Mouse (Mus musculus): ENCODE measurements around the gene Hoxb7. TPM values are rescaled to one million over a fixed set of nuclear protein-coding genes. Genes with fewer than 3 reads are reported as not detected.

The Hoxb7 gene
- polyA plus RNA-seq, 1 experiment, result not detected

DNA sequence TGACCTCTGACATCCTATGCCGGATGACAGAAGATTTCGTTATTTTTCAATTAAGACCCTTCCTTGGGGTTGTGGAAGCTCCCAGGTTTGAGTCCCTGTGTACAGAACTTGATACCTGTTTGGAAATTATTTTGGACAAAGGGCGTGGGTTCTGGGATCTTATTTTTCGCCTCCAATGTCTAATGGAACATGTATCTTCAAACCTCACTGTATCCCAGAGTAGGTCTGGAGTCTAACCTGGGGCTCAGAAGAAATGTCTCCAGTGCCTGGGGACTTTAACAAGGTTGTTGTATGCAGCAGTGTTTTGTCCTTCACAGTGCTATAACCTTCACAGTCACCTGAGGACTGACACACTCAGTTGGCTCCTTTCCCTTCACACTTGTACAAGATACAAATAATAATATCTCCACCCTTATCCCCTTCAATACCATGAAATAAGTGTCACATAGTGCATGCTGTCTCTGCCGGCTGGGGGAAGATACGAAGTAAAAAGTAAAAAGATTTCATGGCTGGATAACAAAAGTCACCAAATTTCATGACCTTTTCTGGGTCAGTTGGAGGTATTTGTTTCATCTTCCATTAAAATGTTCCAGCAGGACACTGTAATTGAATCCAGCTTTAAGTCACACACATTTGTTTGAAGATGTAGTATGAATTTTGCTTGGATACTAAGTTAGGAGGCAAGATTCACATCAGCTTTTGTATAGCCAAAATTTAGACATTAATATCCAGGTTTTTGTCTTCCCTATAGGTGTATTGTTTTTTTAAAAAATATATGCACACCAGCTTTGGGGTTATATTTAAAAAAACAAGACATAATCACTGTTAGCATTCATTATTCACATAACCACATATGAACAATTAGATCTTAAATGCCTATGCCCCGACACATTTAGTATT lies 19.2 kb upstream of the Hoxb7 start:
- no peak for DNase-seq (ENCODE audit: extremely low spot score in 1 of 2, low spot score in 1 of 2)

DNA sequence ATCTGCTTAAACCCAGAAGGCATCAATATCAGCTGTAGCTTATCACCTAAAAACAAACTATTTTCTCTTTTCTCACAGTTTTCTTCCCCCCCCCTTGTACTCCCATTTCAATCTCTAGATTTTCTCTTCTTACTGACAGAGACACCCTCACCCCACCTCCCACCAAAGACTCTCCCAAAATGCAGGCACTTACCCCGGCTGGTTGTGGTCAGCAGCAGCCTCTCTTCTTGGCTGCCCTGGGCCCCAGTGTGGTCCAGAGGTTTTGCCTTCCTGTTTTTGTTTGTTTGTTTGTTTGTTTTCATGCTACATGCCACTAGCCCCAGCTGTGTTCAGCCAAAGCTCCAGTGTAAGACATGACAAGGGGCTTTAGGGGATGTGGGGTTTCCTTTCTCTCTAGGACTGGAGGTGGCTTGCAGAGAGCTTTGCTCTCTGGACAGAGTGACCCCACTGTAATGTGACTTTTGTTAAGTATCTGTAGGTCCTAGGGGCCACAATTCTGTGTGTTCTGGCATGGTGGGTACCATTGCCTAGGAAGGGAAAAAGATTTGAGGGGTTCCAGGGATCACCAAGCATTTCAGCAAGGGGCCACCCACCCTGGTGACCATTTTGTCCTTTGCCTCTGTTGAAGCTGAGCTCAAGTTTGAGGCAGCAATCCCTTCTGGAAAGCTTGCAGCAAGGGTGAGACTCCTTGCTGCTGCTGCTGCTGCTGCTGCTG lies 18.2 kb upstream of the Hoxb7 start:
- DNase-seq (ENCODE audit: extremely low spot score in 1 of 2, low spot score in 1 of 2), result no peak

DNA sequence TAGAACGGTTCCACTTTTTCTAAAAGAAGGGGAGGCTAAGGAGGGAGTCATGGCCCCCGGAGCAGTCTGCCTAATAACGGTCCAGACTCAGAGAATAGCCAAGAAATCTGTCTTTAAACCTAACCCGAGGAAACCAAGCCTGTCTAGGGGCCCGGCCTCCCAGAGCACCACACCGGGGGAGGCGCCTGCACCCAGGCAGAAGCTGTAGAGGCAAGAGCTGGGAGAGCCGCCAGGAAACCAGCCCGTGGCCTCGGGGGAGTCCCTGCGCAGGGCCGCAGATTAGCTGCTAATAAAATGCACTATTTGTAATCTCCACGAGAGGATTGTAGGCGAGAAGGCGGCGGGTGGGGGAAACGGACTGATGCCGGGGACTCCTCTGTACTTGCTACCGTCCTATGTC lies 16.6 kb upstream of the Hoxb7 start:
- no peak for DNase-seq (ENCODE audit: extremely low spot score in 1 of 2, low spot score in 1 of 2)

DNA sequence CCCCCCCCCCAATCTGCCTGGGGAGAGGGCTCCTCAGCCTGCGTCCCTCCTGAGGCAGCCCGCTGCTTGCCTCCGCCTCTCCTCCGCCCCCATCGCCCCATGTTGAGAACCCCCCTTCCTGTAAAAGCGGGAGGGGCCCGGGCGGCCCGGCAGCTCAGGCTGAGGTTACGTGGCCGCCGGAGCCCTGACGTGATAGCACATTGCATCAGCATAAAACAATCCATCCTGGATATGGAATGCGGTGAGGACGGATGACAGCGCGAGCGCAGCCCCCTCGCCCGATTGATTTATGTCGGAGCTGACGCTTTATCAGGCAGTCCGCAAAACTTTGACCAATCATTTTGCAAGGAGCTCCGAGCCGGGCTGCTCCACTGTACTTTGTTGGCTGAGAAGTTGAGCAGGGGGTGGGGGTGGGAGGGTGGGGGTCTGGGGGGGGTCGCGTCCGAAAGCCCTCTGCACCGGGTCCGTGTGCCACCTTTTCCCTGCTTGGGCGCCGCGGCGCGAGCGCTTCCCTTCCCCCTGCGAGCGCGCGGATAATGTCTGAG lies 15.4 kb upstream of the Hoxb7 start, which contains the start of gene Hoxb9:
Gene Hoxb9, plus strand, starts transcription at position 462 of the 545 bp plus-strand sequence.
- DNase-seq (ENCODE audit: extremely low spot score in 1 of 2, low spot score in 1 of 2), result no peak

DNA sequence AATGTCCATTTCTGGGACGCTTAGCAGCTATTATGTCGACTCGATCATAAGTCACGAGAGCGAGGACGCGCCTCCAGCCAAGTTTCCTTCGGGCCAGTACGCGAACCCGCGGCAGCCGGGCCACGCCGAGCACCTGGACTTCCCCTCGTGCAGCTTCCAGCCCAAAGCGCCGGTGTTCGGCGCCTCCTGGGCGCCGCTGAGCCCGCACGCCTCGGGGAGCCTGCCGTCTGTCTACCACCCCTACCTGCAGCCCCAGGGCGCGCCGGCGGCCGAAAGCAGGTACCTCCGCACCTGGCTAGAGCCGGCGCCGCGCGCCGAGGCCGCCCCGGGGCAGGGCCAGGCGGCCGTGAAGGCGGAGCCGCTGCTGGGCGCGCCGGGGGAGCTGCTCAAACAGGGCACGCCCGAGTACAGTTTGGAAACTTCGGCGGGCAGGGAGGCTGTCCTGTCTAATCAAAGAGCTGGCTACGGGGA lies 14.8 kb upstream of the Hoxb7 start:
- DNase-seq (ENCODE audit: extremely low spot score in 1 of 2, low spot score in 1 of 2), result no peak

DNA sequence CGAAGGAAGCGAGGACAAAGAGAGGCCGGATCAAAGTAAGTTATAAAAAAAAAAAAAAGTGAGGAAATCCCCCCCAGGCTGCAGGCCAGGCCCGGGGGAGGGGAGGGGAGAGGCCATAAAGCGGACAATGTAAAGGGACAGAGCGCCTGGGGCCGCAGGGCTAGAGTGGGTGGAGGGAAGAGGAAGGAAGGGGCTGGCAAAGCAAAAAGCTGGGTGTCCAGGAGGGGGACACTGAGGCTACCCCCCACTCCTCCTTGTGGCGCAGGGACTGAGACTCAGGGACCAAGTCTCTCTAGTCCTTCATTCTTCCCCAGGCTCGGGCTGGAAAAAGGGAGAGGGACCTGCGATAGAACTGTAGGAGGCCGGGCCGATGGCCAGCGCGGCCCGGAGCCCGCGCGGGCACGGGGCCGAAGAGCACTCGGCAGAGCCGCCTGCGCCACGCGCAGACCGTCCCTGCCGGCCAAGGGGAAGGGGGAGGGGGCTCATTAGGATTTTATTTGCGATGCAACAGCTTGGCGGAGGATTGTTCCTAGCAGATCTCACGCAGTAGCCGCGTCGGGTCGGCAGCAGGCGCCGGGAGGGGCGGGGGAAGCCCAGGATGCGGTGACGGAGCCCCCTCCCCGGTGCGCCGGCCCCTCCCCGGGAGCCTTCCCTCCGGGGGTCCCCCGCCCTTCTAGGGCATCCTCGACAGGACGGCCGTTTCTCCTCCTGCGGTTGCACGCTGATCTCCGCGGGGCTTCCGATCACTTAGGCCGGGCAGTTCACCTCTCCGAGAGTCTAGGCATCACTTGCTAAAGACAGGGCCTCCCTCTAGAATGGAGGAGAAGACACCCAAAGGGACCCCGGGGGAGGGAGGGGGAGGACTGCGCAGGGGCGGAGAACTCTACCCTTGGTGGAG lies 14.2 kb upstream of the Hoxb7 start:
- no peak for DNase-seq (ENCODE audit: extremely low spot score in 1 of 2, low spot score in 1 of 2)

DNA sequence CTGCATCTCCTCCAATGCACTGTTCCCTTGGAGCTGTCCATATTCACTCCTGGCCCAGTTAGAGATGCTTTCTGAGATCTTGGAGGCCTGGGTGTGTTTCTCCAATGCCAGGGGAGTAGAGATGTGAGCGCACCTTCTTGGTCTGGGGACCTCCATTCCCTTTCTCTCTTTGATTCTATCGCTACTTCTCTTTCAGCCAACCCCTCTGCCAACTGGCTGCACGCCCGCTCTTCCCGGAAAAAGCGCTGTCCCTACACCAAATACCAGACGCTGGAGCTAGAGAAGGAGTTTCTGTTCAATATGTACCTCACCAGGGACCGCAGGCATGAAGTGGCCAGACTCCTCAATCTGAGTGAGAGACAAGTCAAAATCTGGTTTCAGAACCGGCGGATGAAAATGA lies 12.0 kb upstream of the Hoxb7 start:
- DNase-seq (ENCODE audit: extremely low spot score in 1 of 2, low spot score in 1 of 2), result no peak

DNA sequence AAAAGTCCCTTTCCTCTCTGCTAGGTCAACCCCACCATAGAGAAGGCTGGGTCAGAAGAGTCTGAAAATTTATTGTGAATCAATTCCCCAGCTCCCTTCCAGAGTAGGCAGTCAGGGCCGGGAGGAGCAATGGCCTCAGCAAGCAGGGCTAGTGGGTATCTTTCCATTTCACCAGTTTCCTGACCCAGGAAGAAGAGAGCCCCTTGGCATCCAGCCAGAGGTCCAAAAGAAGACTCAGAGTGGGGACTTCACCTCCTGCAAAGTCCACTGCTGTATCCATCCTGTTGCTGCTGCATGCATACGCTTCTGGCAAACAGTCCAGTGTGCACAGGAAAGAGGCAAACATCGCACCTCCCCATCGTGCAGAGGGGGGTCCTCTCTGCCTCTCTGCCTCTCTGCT lies 10.5 kb upstream of the Hoxb7 start:
- no peak for DNase-seq (ENCODE audit: extremely low spot score in 1 of 2, low spot score in 1 of 2)

DNA sequence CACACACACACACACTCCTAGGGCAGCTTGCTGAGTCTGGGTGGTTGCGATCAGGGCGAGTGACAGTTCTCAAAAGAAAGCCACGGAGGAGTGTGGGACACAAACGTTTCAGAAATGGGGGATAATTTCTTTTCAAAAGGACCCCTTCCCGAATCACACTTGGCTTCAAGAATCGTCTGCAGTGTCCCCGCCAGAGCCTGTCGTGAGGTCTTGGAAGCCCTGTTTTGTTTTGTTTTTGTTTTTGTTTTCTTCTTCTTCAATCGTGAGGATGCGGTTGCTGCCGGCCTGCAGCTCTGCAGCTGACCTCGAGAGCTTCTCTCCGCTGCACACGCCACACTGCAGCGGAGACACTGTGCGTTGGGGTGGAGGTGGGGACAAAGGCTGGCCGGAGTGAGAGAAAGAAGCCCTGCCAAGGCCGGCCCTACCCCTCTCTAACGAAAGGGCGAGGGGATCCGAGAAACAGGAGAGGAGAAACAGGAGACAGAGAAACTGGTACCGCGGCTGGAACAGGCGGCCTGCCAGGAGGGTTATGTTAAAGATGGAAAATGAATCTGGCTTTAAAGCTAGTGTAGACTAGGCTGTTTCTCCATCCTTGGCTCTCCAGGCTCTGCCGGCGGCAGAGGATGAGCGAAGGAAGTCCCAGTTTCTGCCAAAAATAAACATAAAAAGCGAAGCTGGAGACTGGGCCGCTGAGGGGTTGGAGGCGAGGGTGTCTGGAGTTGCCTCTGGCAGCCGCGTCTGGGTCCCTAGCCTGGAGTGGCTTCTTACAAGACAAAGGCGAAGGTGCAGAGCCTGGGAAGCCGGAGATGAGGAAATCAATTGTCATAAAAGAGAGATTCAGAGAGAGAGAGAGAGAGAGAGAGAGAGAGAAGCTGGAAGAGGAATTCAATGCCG lies 9.0 kb upstream of the Hoxb7 start:
- DNase-seq (ENCODE audit: extremely low spot score in 1 of 2, low spot score in 1 of 2), result no peak

DNA sequence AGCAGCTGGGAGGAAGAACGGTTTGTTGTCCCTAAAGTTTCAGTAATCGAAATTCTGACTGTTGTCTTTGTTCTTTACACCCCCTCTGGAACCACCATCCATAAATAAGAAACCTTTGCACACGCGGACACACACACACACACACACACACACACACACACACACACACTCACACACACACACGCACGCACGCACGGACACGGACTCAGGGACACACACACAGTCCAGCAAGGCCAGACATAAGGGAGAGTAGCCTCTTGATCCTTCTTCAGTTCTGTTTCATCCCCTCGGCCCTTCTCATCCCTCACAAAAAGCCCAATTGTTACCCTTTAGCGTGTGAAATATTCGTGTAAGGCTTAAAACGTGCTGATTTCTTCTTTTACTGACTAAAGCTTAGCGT lies 8.1 kb upstream of the Hoxb7 start:
- DNase-seq (ENCODE audit: extremely low spot score in 1 of 2, low spot score in 1 of 2), result no peak

DNA sequence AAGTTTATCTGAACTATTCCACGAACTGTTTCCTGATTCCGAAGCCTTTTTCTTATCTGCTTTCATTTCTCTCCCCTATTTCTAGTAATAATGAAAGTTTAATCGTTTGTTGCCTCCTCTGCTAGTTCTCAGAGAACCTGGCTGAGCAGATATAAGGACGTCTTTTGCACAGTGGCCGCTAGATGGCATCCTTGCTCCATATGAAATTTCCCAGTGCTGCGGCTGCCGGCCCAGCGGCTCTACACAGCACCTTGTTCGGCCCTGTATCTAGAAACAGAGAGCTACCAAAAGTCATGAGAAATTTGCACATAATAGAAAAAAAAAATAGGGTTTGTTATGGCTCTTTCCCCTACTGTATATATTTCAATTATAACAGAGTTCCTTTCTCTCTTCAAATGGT lies 7.7 kb upstream of the Hoxb7 start:
- peak; percentile 59 to 94 for DNase-seq (ENCODE audit: extremely low spot score in 1 of 2, low spot score in 1 of 2)

DNA sequence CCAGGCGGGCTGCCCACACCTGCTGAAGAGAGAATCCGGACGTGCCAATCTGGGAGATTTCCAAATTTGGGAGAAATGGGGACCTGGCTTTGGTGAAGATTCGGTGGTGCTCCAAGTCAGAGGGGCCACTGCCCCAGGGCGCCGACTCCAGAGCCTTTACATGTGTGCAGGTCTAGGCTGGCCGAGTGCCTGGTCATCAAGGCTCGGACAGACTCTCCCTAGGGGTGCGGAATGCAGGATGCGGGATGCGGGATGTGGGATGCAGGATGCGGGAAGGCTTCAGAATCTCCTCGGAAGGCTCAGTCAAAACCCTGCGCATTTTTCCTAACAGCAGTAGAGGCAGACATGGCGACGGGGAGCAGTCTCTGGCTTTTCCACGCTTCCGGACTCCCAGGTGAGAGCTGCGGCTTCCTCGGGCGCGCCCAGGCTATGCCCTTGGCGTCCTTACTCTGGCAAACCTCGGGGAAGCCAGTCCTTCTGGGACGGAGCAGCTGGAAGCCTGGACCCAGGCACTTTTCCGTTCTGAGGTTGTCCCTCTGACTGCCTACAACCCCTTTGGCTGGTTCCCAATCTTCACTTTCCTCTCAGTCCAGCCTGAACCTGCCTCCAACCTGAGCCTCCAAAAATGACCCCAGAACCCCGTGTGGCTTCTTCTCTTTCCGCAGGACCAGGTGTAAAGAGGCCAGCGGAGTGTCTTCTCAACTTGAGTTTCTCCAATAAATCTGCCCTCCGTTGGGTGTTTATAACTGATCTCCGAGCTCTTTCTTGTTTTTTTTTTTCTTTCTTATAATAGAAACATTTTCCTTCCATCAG lies 6.8 kb upstream of the Hoxb7 start:
- no peak for DNase-seq (ENCODE audit: extremely low spot score in 1 of 2, low spot score in 1 of 2)

DNA sequence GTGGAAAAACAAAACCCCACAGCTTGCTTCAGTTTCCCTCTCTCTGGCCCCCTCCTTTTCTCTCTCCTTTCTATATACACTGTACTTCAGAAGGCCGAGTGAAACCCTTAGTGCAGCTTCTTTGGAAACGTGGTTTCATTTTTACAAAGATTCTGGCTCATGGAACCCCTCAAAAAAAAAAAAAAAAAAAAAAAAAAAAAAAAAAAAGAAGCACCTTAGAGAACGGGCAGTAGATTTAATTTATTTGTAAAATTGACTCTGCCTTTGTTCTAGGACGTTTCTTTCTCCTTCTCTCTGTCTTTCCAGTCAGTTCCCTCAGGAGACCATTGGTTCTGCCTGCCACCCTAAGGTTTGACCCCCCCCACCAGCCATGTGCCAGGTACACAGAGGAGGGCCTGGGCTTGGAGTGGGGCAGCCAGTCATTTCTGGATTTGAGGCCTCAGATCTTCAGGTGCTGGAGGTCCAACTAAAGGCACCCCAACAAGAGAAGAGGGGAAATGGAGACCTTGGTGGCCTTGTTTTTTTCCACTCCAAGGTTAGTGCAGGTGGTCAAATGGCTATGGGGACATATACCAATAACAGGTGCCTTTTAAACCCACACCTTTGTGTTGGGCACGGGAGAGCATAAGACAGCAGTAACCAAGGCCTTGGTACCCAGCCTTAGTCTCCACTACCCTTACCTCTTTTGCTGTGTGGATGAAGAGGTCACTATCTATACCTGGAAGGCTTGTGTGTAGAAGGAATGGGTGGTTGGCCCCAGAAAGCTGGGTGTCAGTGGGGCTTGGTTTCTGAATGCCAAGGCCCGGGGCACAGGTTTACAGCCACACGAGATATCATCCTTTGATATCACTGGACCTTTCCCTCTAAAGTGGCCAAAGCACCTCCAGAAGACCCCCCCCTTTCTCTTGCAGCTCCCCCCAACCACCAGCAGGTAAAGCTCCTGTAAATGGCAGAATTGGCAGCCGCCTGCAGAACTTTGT lies 5.7 kb upstream of the Hoxb7 start:
- DNase-seq (ENCODE audit: extremely low spot score in 1 of 2, low spot score in 1 of 2), result no peak

DNA sequence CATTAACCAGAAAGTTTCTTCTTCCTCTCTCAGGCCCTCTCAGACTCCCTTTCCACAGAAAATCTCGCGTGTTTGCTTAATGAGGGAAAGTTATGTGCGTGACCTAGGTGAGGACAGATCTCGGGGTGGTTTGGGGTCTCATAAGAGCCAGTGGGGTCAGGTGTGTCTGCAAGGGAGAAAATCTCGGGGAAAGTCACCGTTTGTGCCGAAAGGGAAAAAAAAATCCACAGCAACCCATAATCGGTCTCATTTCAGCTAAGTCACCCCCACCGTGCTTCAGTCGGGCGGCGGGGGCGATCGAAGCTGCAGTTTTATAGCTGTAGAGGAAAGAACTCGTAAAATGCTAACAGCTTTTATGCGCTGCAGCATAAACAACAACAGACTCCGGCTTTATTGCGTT lies 5.0 kb upstream of the Hoxb7 start:
- DNase-seq (ENCODE audit: extremely low spot score in 1 of 2, low spot score in 1 of 2), result no peak

DNA sequence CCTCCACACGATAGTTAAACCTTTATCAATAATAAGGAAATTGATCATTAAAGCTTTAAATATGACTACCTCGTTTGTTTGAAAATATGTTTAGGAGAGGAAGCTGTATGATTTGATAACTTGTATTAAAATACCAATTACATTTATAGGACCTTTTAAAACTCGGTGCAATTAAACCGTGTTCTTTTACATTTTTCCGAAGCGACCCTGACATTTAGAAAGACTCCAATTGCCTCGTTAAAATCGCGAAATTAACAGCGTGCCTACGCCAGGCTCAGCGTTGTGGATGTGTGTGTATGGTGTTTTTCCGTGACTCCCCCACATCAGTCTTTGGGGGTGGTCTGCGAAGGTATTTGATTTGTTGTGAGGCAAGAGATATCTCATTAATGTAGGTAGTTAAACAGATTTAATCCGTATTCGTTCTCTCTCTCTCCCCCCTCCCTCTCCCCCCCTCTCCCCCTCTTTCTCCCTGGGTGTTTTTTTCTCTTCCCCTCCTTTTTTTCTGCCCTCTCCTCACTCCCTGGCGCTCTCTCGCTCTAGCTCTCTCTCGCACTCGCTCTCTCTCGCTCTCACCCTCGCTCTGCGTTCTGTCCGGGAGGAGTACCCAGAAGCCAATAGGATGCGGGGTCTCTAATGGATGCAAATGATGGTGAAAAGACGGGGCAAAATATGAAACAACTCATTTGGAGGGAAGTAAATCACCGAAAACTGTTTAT lies 4.4 kb upstream of the Hoxb7 start, which contains the start of gene Hoxb8:
Gene Hoxb8, plus strand, starts transcription at position 51 of the 716 bp plus-strand sequence.
- no peak for DNase-seq (ENCODE audit: extremely low spot score in 1 of 2, low spot score in 1 of 2)

DNA sequence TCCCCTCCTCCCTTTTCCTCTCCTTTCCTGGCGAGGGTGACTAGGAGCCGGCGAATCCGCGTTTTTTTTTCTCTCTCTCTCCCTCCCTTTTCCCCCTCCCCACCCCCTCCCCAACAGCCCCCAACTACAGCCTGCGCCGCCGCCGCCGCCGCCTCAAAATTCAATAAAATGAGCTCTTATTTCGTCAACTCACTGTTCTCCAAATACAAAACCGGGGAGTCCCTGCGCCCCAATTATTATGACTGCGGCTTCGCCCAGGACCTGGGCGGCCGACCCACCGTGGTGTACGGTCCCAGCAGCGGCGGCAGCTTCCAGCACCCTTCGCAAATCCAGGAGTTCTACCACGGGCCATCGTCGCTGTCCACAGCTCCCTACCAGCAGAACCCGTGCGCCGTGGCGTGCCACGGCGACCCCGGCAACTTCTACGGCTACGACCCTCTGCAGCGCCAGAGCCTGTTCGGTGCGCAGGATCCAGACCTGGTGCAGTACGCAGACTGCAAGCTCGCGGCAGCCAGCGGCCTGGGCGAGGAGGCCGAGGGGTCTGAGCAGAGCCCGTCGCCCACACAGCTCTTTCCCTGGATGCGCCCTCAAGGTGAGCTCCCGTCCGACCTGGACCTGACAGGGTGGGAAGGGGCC lies 3.5 kb upstream of the Hoxb7 start:
- no peak for DNase-seq (ENCODE audit: extremely low spot score in 1 of 2, low spot score in 1 of 2)
